Mouse (Mus musculus) erythroid progenitor cell, adult 5-6 weeks (primary cell): ENCODE results near the gene Brd3. TPM values are rescaled to one million over a fixed set of nuclear protein-coding genes. Genes with fewer than 3 reads are reported as not detected.
"Not testable (repeated sequence)": the region's sequence is repeated elsewhere in the genome, so short reads cannot be mapped to it uniquely, and the experiment has no call there.

Experiments
- ATAC-seq: replicated peaks from 2 replicates; pipeline ENCODE4 v1.8.0; 2016; ENCODE audit warnings: moderate number of reproducible peaks, mild to moderate bottlenecking, moderate TSS enrichment, inconsistent platforms; ENCODE audit not compliant: poor library complexity, low FRiP score, severe bottlenecking
- total RNA-seq, 2 experiments: library from RNA; stranded (forward) in 1 of 2; stranded (reverse) in 1 of 2; fragments of 150-400 nt in 1 of 2; fragments of 186-747, 209-891 nt in 1 of 2; gene quantifications; 2 replicates each; pipeline versions ENCODE4 v1.2.3 to v1.2.4; 2015 to 2017; ENCODE audit warnings: low replicate concordance in 2 of 2

Gene Brd3
- total RNA-seq, 2 experiments from 2014 or later = 17.3 to 30.6 TPM

DNA sequence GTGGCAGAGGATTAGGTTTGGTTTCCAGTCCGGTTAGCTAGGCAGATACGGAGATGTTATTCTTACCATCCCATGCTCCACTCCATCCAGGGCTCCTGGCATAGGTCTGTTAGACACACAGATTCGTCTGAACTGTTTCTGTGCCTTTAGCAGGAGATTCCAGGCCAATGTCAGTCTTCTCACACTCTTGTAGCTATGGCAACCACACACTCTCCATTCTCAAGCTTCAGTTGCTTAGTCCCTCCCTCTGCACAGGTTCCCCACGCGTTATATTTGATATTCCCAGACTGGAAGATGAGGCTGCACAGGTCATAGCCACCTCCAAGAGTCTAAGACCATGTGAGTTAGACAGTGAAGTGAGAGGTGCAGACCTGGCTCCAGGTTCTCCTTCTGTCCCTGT is 6.4 kb upstream of the Brd3 start:
- ATAC-seq = no peak

DNA sequence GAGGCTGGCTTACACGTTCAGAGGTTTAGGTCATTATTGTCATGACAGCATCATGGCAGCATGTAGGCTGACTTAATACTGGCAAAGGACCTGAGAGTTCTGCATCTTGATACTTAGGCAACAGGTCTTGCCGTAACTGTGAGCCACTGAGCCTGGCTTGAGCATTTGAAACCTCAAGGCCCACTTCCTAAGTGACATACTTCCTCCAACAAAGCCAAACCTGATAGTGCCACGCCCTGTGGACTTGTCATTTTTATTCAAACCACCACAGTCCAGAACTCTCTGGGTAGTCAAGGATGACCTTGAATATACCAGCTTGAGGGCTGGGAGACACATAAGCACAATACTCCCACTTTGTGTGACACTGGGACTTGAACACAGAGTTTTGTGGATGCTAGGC is 5.4 kb upstream of the Brd3 start:
- no peak for ATAC-seq

DNA sequence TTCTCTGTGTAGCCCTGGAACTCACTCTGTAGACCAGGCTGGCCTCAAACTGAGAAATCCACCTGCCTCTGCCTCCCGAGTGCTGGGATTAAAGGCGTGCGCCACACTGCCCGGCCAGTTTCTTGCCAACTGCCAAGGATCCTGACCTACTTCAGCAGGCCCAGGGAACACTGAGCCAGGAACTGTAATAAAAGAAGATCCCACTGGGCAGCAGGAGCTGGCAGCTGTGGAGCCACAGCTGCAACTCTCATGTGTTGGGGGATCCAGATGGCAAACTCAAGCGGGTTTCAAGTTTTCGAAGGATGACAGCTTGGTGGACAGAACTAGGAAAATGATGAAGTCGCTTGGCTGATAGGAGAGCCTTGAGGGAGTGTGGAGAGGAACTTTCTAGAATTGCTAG is 3.2 kb upstream of the Brd3 start:
- ATAC-seq = no peak

GRCm38 (mm10) chr2:27506658-27507057 is 804 bp downstream of the Brd3 start:
- not testable (repeated sequence) for ATAC-seq

GRCm38 (mm10) chr2:27505539-27505938 is 1.9 kb downstream of the Brd3 start:
- ATAC-seq = no peak

GRCm38 (mm10) chr2:27504113-27504885 is 3.2 kb downstream of the Brd3 start:
- no peak for ATAC-seq

DNA sequence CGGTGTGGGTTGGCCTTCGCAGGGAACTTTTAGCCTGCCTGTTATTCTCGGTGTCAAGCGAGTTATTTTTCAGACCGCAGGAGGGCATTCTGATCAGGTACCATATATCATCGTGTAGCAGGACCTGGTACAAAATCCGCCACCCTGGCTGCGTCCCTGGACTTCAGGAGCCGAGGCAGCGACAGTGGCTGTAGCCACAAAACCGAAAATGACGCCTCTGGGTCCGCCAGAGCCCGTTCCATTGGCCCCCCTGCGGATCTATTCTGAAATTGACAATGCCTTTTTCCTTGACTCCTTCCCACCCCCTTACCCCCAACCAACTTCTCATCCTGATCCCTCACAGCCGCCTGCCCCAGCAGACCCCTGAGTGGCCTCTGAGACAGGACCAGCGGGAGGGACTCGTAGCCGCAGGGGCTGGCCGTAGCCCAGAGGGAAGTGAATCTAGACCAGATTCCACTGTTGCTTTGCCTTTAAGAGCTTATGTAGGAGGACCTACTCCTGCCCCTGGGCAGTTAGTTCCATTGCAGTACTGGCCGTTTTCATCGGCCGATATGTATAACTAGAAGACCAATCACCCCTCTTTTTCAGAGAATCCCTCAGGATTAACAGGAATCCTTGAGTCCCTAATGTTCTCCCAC is 11.0 kb downstream of the Brd3 start:
- ATAC-seq = no peak

DNA sequence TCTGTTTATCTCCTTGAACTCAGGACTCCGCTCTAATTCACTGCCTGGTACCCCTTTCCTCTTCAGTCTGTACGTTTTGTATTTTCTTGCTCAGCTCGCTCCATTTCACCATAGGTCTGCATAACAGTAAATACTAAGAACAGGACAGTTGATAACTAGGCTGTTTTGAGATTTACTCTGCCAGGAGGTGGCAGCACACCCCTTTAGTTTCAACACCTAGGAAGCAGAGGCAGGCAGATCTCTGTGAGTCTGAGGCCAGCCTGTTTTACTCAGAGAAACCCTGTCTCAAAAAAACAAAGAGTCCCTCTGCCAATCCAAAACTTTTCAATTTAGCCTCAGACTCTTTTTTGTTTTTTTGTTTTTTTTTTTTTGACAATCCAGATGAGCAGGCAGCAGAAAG is 13.5 kb downstream of the Brd3 start:
- ATAC-seq = no peak

- ATAC-seq = no peak
Measured at GRCm38 (mm10) chr2:27490939-27491338, 16.5 kb downstream of the Brd3 start.

- no peak for ATAC-seq
Measured at GRCm38 (mm10) chr2:27488362-27488761, 19.1 kb downstream of the Brd3 start.

DNA sequence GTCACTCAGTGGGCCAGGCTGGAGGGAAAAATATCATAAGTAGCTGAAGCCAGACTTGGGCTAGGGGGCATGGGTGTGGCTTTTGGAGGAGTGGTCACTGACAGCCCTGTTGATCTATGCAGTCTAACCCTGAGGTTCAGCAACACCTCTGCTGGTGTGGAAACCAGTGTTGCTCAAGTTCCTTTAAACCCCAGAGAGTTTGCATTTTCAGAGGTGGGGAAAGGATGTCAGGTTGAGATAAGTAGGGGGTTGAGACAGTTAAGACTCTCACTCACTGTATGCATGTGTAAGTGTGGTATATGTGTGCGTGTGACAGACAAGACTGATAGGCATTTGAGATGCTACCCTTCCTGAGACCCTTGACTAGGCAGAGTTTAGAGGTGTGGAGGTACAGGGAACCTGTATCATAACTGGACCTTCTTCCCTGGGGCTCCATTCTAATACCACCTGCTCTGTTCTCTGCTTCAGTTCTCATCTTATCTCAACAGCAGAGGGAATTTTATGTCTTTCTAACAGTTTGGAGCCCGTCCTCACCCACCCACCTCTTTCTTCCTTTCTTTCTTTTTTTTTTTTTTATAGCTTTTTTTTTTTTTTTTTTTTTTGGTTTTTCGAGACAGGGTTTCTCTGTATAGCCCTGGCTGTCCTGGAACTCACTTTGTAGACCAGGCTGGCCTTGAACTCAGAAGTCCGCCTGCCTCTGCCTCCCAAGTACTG is 20.0 kb downstream of the Brd3 start:
- ATAC-seq = no peak

GRCm38 (mm10) chr2:27486725-27487124 is 20.7 kb downstream of the Brd3 start:
- ATAC-seq = no peak

DNA sequence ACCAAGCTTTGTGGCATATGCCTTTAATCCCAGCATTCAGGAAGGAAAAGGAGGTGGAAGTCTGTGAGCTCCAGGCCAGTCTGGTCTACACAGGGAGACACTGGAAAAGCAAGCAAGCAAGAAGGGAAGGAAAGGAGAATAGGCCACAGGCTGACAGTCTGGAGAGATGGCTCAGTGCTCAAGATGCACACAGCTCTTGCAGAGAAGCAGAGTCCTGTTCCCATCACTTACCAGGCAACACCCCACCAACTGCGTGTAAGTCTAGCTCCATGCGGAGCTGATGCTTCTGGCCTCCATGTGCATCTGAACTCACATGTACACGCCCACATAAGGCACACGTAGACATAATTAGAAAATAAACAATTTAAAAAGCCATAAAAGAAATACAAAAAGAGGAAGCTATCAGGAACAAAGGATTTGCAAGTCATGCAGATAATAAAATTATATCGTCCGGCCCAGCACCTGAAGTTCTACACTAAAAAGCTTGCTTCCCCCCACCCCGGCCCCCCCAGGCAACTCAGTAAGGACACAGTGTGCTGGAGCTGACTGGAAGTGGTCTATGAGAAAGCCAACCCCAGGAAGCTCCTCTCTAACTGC is 25.1 kb downstream of the Brd3 start:
- ATAC-seq = no peak

- no peak for ATAC-seq
Measured at GRCm38 (mm10) chr2:27480367-27480766, 27.1 kb downstream of the Brd3 start.

DNA sequence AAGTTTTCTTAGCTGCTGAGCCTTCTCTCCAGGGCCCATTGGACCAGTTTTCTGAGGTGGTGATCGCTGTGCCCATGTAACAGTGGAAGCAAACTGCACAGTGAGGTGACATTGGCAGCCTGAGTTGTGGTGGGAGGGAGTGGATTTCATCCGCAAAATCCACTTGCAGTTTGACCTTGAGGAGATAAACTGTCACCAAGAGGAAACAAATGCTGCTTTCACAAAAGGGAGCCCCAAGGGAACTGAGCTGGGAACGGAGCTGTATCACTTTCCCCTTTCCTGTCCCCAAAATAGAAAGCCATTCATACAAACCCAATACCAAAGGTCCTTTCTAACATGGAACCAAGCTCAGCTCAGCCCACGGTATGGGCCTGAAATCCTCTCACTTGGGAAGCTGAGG is 27.6 kb downstream of the Brd3 start:
- no peak for ATAC-seq

GRCm38 (mm10) chr2:27476303-27477192 is 30.9 kb downstream of the Brd3 start:
- ATAC-seq = no peak

DNA sequence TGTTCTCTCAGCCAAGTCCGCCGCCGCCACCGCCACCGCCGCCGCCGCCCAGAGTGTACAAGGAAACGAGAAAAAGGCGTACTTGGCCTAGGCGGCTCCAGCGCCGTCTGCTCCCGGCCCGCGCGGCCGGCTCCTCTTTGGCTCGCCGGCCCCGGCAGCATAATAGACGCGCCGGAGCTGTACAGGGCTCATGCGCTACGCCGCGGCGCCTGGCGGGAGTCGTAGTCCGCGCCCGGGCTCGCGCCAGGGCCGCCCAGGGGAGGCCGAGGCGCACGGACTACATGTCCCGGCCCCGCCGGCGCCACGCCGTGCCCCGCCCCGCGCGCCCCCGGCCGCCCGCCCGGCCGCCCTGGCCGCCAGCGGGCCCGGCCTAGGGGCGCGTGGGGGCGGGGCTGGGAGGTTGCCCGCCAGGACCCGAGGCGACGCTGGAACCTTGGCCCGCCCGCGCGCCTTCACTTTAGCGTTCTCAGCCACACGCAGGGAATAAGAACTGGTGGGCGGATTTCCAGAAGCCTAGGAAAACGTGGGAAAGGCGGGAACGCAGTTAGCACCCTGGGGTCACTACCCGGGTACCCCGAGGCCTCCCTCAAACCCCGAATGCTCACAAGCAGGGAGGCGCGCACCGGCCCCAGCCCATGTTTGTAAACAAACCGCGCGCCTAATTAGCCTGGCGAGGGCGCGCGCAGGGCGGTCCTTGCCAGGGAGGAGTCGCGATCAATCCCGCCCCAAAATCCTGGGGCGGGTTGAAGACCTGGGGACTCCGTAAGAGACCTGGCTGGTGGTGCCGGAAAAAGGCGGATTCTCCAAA is 31.8 kb downstream of the Brd3 start:
- ATAC-seq = peak; percentile 83

DNA sequence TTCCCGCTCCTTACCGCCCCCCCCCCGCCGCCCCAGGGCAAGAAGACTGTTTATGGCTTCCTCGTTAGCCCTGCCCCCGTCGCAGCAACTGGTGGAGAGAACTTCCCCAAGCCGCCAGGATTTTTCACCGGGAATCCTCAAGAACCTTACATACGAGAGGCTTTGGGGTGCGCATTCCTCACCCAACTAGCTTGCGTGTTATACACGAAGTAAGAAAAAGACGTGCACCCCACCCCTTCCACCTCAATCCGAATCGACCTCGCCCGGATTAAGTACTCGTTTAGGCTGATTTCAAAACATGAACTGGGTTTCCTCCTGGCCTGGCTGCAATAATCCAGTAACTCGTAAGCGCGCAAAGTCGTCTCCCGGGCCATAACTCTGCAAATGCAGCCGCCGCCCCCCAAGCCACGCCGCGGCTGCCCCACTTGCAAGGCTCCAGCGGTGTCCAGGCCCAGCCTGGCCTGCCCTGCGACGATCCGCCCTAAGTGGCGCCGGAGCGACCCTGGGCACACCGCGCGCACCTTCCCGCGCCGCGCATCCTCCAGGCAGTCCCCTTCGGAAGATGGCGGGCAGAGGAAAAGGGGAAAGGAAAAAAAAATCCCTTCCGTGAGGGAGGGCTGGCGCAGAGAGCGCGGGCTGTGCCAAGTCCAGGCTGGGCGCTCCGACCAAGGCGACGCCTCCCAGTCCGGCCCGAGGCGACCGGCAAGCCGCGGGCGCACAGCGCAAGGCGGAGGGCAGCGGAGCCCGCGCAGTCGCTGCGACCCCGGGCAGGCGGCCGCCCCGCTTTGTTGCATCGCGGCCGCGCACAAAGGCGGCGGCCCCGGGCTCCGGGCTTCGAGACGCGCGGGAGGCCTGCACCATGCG is 32.6 kb downstream of the Brd3 start:
- ATAC-seq = 0 out of 2 replicates have a peak, but pooled peaks have one; percentile 23
